ENCODE assay signal across 9 mouse cellular contexts in genomic region chr16:77788041-77788780, GRCm38 (mm10).
DNase-seq lines count a peak whose midpoint lies in the region; ATAC-seq and TF ChIP-seq lines count a peak whose summit lies in the region.
"Had no signal": no experiment of that assay in that cellular context is flagged by ENCODE, and none has a peak within 500 bp of the region (broad histone marks: within the 10 kb centered on the region; RNA-seq: fewer than 3 reads in every experiment).

No protein-coding gene starts in this region.

- H3K27me3 ChIP-seq in forebrain, embryonic 12.5 days = no peaks in the 10 kb centered on the region
- H3K27me3 ChIP-seq in midbrain, postnatal 0 days (ENCODE audit: insufficient read depth, low read length) = no peaks in the 10 kb centered on the region
- H3K27me3 ChIP-seq: lung, embryonic 15.5 days had no signal

- WGBS in forebrain, embryonic 12.5 days = 47% methylated on average over 20 of the region's 20 CpGs
- WGBS in midbrain, postnatal 0 days = 17% methylated on average over 20 of the region's 20 CpGs

- DNase-seq in cerebellum, adult 8-10 months = peak; percentile 33
- peak; percentile 30 to 52 for DNase-seq in layer of hippocampus, adult 8-10 months (ENCODE audit: low spot score in 2 of 2)
- DNase-seq in midbrain, postnatal 0 days (ENCODE audit: low spot score) = peak; percentile 90
- DNase-seq in thymus, adult 18-20 months = no peak
- DNase-seq in lung, postnatal 10 days = no peak
- no peak for DNase-seq in thymus, postnatal 0 days (ENCODE audit: low spot score)
- no peak for DNase-seq in spleen, adult 18-20 months

- H3K4me3 ChIP-seq in forebrain, embryonic 12.5 days (replicated peaks) = no peak overlapping the region
- H3K4me3 ChIP-seq in midbrain, postnatal 0 days (ENCODE audit: low read depth, low read length) = peak overlapping the region; percentile 17
- H3K4me3 ChIP-seq: lung, embryonic 15.5 days had no signal

- peaks cover 15% of the 10 kb centered on the region for H3K4me1 ChIP-seq in forebrain, embryonic 12.5 days
- no peaks in the 10 kb centered on the region for H3K4me1 ChIP-seq in midbrain, postnatal 0 days (ENCODE audit: insufficient read depth, low read length)
- H3K4me1 ChIP-seq: lung, embryonic 15.5 days had no signal

- peak overlapping the region; percentile 27; the same call in 1 of the 2 replicates for H3K9ac ChIP-seq in forebrain, embryonic 12.5 days
- peak overlapping the region; percentile 66 for H3K9ac ChIP-seq in midbrain, postnatal 0 days (replicated peaks; ENCODE audit: low read length, poor library complexity, severe bottlenecking)
- H3K9ac ChIP-seq: lung, embryonic 15.5 days had no signal

- ATAC-seq in forebrain, embryonic 12.5 days (ENCODE audit: low FRiP score) = peak; percentile 93
- peak; percentile 88 for ATAC-seq in midbrain, postnatal 0 days (ENCODE audit: low FRiP score)

- no peaks in the 10 kb centered on the region for H3K36me3 ChIP-seq in forebrain, embryonic 12.5 days (replicated peaks)
- H3K36me3 ChIP-seq in midbrain, postnatal 0 days (ENCODE audit: insufficient read depth, low read length) = no peaks in the 10 kb centered on the region
- H3K36me3 ChIP-seq: lung, embryonic 15.5 days had no signal

- peak overlapping the region; percentile 21 for H3K4me2 ChIP-seq in forebrain, embryonic 12.5 days
- peak overlapping the region; percentile 43 for H3K4me2 ChIP-seq in midbrain, postnatal 0 days (ENCODE audit: low read depth, low read length, poor library complexity, severe bottlenecking)
- H3K4me2 ChIP-seq: lung, embryonic 15.5 days had no signal

- peak; percentile 44 for TF ChIP-seq CTCF in midbrain, postnatal 0 days (IDR thresholded peaks at IDR 0.05)

- H3K27ac ChIP-seq in forebrain, embryonic 12.5 days = peak overlapping the region; percentile 86
- peak overlapping the region; percentile 94 for H3K27ac ChIP-seq in midbrain, postnatal 0 days (ENCODE audit: low read depth, low read length)
- H3K27ac ChIP-seq: lung, embryonic 15.5 days had no signal

- H3K9me3 ChIP-seq in forebrain, embryonic 12.5 days = no peaks in the 10 kb centered on the region
- H3K9me3 ChIP-seq in midbrain, postnatal 0 days (ENCODE audit: low read length) = no peaks in the 10 kb centered on the region
- H3K9me3 ChIP-seq: lung, embryonic 15.5 days had no signal

Comparison
In these comparisons a context has a peak if more than half of its experiments do, and no peak if none do; other contexts are left out.
1. DNase-seq: peak in cerebellum, adult 8-10 months (single experiment), layer of hippocampus, adult 8-10 months (2 of 2) and midbrain, postnatal 0 days (single experiment); none in thymus, adult 18-20 months (0 of 2), lung, postnatal 10 days (single experiment), thymus, postnatal 0 days (single experiment) and spleen, adult 18-20 months (0 of 2).